Mouse (Mus musculus): ENCODE measurements around the gene Wwp2. TPM values are rescaled to one million over a fixed set of nuclear protein-coding genes. Genes with fewer than 3 reads are reported as not detected.

The Wwp2 gene
- total and polyA plus RNA-seq, 3 experiments = 21.8 to 31.5 TPM; not detected in 1

DNA sequence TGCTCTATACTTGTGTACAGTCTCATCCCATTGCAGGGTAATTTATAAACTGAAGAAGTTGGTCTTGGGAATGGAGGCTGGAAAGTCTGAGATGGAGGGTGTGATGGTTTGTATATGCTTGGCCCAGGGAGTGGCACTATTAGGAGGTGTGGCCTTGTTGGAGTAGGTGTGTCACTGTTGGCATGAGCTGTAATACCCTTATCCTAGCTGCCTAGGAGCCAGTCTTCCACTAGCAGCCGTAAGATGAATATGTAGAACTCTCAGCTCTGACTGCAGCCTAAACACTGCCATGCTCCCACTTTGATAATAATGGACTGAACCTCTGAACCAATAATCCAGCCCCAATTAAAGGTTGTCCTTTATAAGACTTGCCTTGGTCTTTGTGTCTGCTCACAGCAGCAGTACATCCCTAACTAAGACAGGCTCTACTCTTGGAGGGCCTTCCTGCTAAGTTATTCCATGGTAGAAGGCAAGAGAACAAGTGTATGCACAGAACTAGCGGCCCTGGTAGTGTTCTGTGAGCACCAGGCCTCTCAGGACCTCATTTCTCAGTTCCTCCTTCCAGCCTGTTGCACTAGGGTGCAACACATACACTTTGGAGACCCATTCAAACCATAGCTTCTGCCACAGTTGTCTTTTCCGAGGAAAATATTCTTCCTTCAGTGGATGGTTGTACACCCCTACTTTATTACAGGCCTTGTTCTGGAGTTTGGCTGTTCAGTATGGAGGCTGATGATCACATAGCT is 3.9 kb downstream of the Wwp2 start:
- Histone ChIP-seq H3K9ac (ENCODE audit: control insufficient read depth, low read depth, low read length, poor library complexity, severe bottlenecking) (no peak overlapping the region), H3K79me2 (ENCODE audit: control insufficient read depth, insufficient read depth, low read length, poor library complexity) (peaks cover 6% of the 10 kb centered on the region; the same call in 1 of the 2 replicates), H3K4me1 (ENCODE audit: control insufficient read depth in 1 of 2, insufficient read depth in 2 of 2, low read length in 2 of 2) (peaks cover 3 to 14% of the 10 kb centered on the region in 2 experiments), H3K27me3 (ENCODE audit: control insufficient read depth in 1 of 2, insufficient read depth in 2 of 2, low read length in 2 of 2) (no peaks in the 10 kb centered on the region), H3K9me3 (replicated peaks; ENCODE audit: insufficient read depth, low read length) (no peaks in the 10 kb centered on the region), H3K27ac (ENCODE audit: control insufficient read depth, low read depth, low read length) (no peak overlapping the region), H3K36me3 (ENCODE audit: control insufficient read depth in 1 of 2, insufficient read depth in 2 of 2, low read length in 2 of 2) (peaks cover 0 to 11% of the 10 kb centered on the region in 2 experiments; a peak in 2 of 4 replicates), H3K4me3 (ENCODE audit: control insufficient read depth in 1 of 2, insufficient read depth in 1 of 2, low read depth in 2 of 2, low read length in 2 of 2) (no peak overlapping the region)
- DNase-seq (ENCODE audit: low read depth, low spot score) = no peak
- no peak for TF ChIP-seq CTCF (IDR thresholded peaks at IDR 0.05 in 2 of 3, conservative IDR thresholded peaks at IDR 0.05 in 1 of 3; ENCODE audit: control insufficient read depth in 1 of 3, insufficient read depth in 1 of 3, low read depth in 2 of 3, low read length in 3 of 3, poor library complexity in 1 of 3, severe bottlenecking in 1 of 3)
- TF ChIP-seq TAL1 (IDR thresholded peaks at IDR 0.05; ENCODE audit: low read length) = no peak

DNA sequence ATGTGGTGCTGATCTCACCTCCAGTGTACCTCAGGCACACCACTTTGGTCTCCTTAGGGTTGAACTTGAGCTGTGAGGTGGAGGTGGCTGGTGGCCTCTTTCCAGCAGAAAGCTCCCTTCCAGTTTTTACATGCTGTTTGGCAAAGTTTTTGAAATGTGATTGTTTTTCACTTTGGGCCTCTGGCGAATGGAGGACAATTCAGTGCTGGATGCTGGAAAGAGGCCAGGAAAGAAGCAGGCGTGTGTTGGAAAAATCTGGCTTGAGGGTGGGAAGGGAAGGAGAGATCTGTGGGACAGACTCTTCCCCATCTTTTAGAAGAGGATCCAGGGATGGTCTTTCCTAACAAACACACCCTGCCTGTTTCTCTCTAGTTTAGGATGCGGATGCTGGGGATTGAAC is 8.5 kb downstream of the Wwp2 start:
- H3K9me3 ChIP-seq (replicated peaks; ENCODE audit: insufficient read depth, low read length) = no peaks in the 10 kb centered on the region
- H3K4me1 ChIP-seq (ENCODE audit: control insufficient read depth in 1 of 2, insufficient read depth in 2 of 2, low read length in 2 of 2) = 0 out of 4 replicates have a peak, but pooled peaks cover 0 to 4% of the 10 kb centered on the region in 2 experiments
- no peaks in the 10 kb centered on the region for H3K27me3 ChIP-seq (ENCODE audit: control insufficient read depth in 1 of 2, insufficient read depth in 2 of 2, low read length in 2 of 2)
- TF ChIP-seq ZNF384 (IDR thresholded peaks at IDR 0.05; ENCODE audit: low read depth, low read length) (no peak), TCF12 (IDR thresholded peaks at IDR 0.05; ENCODE audit: low read depth, low read length) (no peak), MXI1 (IDR thresholded peaks at IDR 0.05; ENCODE audit: low read depth, low read length) (no peak), ETS1 (IDR thresholded peaks at IDR 0.05; ENCODE audit: low read depth, low read length) (no peak), USF1 (IDR thresholded peaks at IDR 0.05; ENCODE audit: low read depth, low read length) (no peak), MEF2A (IDR thresholded peaks at IDR 0.05; ENCODE audit: extremely low read depth, insufficient replicate concordance, low read depth, low read length, poor library complexity, severe bottlenecking) (no peak), JUND (IDR thresholded peaks at IDR 0.05; ENCODE audit: low read depth, low read length) (no peak)
- H3K36me3 ChIP-seq (ENCODE audit: control insufficient read depth in 1 of 2, insufficient read depth in 2 of 2, low read length in 2 of 2) = no peaks in the 10 kb centered on the region
- no peak overlapping the region for H3K27ac ChIP-seq (ENCODE audit: control insufficient read depth, low read depth, low read length)
- DNase-seq (ENCODE audit: low read depth, low spot score) = no peak
- no peaks in the 10 kb centered on the region for H3K79me2 ChIP-seq (ENCODE audit: control insufficient read depth, insufficient read depth, low read length, poor library complexity)
- H3K4me3 ChIP-seq (ENCODE audit: control insufficient read depth in 1 of 2, insufficient read depth in 1 of 2, low read depth in 2 of 2, low read length in 2 of 2) = no peak overlapping the region
- no peak overlapping the region for H3K9ac ChIP-seq (ENCODE audit: control insufficient read depth, low read depth, low read length, poor library complexity, severe bottlenecking)

DNA sequence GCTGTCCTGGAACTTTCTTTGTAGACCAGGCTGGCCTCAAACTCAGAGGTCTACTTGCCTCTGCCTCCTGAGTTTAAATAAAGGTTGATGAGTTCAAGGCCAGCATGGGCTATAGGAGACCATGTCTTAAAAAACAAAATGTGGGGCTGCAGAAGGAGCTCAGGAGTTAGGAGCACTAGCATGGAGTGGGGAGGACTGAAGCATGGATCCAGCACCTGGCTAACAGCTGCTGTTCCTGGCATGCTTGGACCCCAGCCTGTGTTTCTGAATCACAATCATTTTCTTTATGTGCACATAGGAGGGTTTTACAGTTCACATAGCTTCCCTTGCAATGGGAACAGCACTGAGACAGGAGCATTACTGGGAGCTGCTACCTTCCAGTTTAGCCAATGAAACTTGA is 11.5 kb downstream of the Wwp2 start:
- Histone ChIP-seq H3K27ac (ENCODE audit: control insufficient read depth, low read depth, low read length) (no peak overlapping the region), H3K36me3 (ENCODE audit: control insufficient read depth in 1 of 2, insufficient read depth in 2 of 2, low read length in 2 of 2) (no peaks in the 10 kb centered on the region)
- no peak for DNase-seq (ENCODE audit: low read depth, low spot score)

More for the DNA sequence above, 11.5 kb downstream of the Wwp2 start:
- no peaks in the 10 kb centered on the region for H3K9me3 ChIP-seq (replicated peaks; ENCODE audit: insufficient read depth, low read length)
- no peaks in the 10 kb centered on the region for H3K27me3 ChIP-seq (ENCODE audit: control insufficient read depth in 1 of 2, insufficient read depth in 2 of 2, low read length in 2 of 2)
- H3K9ac ChIP-seq (ENCODE audit: control insufficient read depth, low read depth, low read length, poor library complexity, severe bottlenecking) = no peak overlapping the region
- H3K4me1 ChIP-seq (ENCODE audit: control insufficient read depth in 1 of 2, insufficient read depth in 2 of 2, low read length in 2 of 2) = no peaks in the 10 kb centered on the region
- no peak overlapping the region for H3K4me3 ChIP-seq (ENCODE audit: control insufficient read depth in 1 of 2, insufficient read depth in 1 of 2, low read depth in 2 of 2, low read length in 2 of 2)
- H3K79me2 ChIP-seq (ENCODE audit: control insufficient read depth, insufficient read depth, low read length, poor library complexity) = no peaks in the 10 kb centered on the region
- no peak for TF ChIP-seq TAL1 (IDR thresholded peaks at IDR 0.05; ENCODE audit: low read length)
- no peak for TF ChIP-seq MYB (IDR thresholded peaks at IDR 0.05; ENCODE audit: low read depth, low read length)
- TF ChIP-seq BHLHE40 (IDR thresholded peaks at IDR 0.05; ENCODE audit: borderline replicate concordance, low read depth, low read length) = no peak
- TF ChIP-seq GATA1 (IDR thresholded peaks at IDR 0.05; ENCODE audit: low read depth, low read length) = no peak
- TF ChIP-seq RAD21 (IDR thresholded peaks at IDR 0.05; ENCODE audit: low read depth, low read length) = no peak
- no peak for TF ChIP-seq MYC (IDR thresholded peaks at IDR 0.05; ENCODE audit: low read depth, low read length)
- no peak for TF ChIP-seq USF1 (IDR thresholded peaks at IDR 0.05; ENCODE audit: low read depth, low read length)
- no peak for TF ChIP-seq ETS1 (IDR thresholded peaks at IDR 0.05; ENCODE audit: low read depth, low read length)

Measured in MEL (cell line).